Mouse (Mus musculus) megakaryocyte, embryonic 14.5 days (primary cell): ENCODE results near the gene Prss36. TPM values are rescaled to one million over a fixed set of nuclear protein-coding genes. Genes with fewer than 3 reads are reported as not detected.
A peak's percentile ranks its signal among the peaks of the same experiment; 100 is the strongest.

Experiments used
- H3K27me3 ChIP-seq: replicated peaks from 2 replicates; pipeline ENCODE3; 2012; ENCODE audit warnings: inconsistent platforms
- H3K36me3 ChIP-seq: replicated peaks from 2 replicates; pipeline ENCODE3; 2012; ENCODE audit warnings: low read length, inconsistent platforms, mixed read lengths
- H3K4me1 ChIP-seq: 2 replicates; pipeline ENCODE4 v1.6.1; 2012; ENCODE audit warnings: inconsistent platforms
- H3K4me3 ChIP-seq: replicated peaks from 2 replicates; pipeline ENCODE3; 2012; ENCODE audit warnings: moderate library complexity, mild to moderate bottlenecking, inconsistent platforms
- H3K9me3 ChIP-seq: 2 replicates; pipeline ENCODE4 v1.6.1; 2012; ENCODE audit warnings: inconsistent platforms
- FLI1 ChIP-seq: IDR thresholded peaks from 2 replicates; pipeline ENCODE4 v1.6.1; 2012; ENCODE audit warnings: low read length, inconsistent platforms, mixed read lengths
- GATA1 ChIP-seq: IDR thresholded peaks from 3 replicates; pipeline ENCODE4 v1.6.1; 2012; ENCODE audit warnings: mixed read lengths, low read length, inconsistent platforms, borderline replicate concordance
- polyA plus RNA-seq: library from polyadenylated mRNA; stranded (reverse); fragments of >175 nt; gene quantifications from 2 replicates; pipeline ENCODE4 v1.2.3, GENCODE M21; 2012; ENCODE audit warnings: low replicate concordance; ENCODE audit not compliant: insufficient read depth

Prss36 gene
- polyA plus RNA-seq, 1 experiment = 10.0 TPM

- Histone ChIP-seq H3K27me3 (peaks cover 8% of the 10 kb centered on the region), H3K4me3 (no peak overlapping the region), H3K36me3 (peaks cover 64% of the 10 kb centered on the region), H3K9me3 (no peaks in the 10 kb centered on the region), H3K4me1 (peaks cover 45% of the 10 kb centered on the region)
- no peak for TF ChIP-seq FLI1
- no peak for TF ChIP-seq GATA1
Measured at GRCm38 (mm10) chr7:127926066-127926465, 20.5 kb downstream of the Prss36 start.

- H3K27me3 ChIP-seq = peaks cover 8% of the 10 kb centered on the region
- H3K4me1 ChIP-seq = peaks cover 45% of the 10 kb centered on the region
- H3K36me3 ChIP-seq = peaks cover 72% of the 10 kb centered on the region
- TF ChIP-seq GATA1 (no peak), FLI1 (no peak)
- H3K4me3 ChIP-seq = no peak overlapping the region
- no peaks in the 10 kb centered on the region for H3K9me3 ChIP-seq
Measured at GRCm38 (mm10) chr7:127925252-127925651, 21.3 kb downstream of the Prss36 start.

- TF ChIP-seq FLI1 (no peak), GATA1 (no peak)
- Histone ChIP-seq H3K4me1 (peaks cover 33% of the 10 kb centered on the region), H3K9me3 (no peaks in the 10 kb centered on the region), H3K4me3 (no peak overlapping the region), H3K27me3 (no peaks in the 10 kb centered on the region), H3K36me3 (peaks cover 82% of the 10 kb centered on the region)
Measured at GRCm38 (mm10) chr7:127923714-127924113, 22.8 kb downstream of the Prss36 start.

GRCm38 (mm10) chr7:127922451-127923275, 23.9 kb downstream of the Prss36 start:
- H3K9me3 ChIP-seq = no peaks in the 10 kb centered on the region
- TF ChIP-seq GATA1 (no peak), FLI1 (no peak)
- H3K36me3 ChIP-seq = peaks cover 89% of the 10 kb centered on the region
- H3K27me3 ChIP-seq = no peaks in the 10 kb centered on the region
- H3K4me1 ChIP-seq = peaks cover 26% of the 10 kb centered on the region
- no peak overlapping the region for H3K4me3 ChIP-seq

- Histone ChIP-seq H3K27me3 (no peaks in the 10 kb centered on the region), H3K4me3 (no peak overlapping the region), H3K9me3 (no peaks in the 10 kb centered on the region), H3K4me1 (peaks cover 21% of the 10 kb centered on the region), H3K36me3 (peaks cover 88% of the 10 kb centered on the region)
- TF ChIP-seq GATA1 = no peak
- TF ChIP-seq FLI1 = no peak
Measured at GRCm38 (mm10) chr7:127921516-127921915, 25.0 kb downstream of the Prss36 start.

- Histone ChIP-seq H3K27me3 (no peaks in the 10 kb centered on the region), H3K4me3 (no peak overlapping the region), H3K4me1 (peaks cover 29% of the 10 kb centered on the region), H3K36me3 (peaks cover 86% of the 10 kb centered on the region), H3K9me3 (no peaks in the 10 kb centered on the region)
- TF ChIP-seq GATA1 (no peak), FLI1 (no peak)
Measured at GRCm38 (mm10) chr7:127919290-127919689, 27.2 kb downstream of the Prss36 start.

GRCm38 (mm10) chr7:127918203-127918602, 28.3 kb downstream of the Prss36 start:
- Histone ChIP-seq H3K9me3 (no peaks in the 10 kb centered on the region), H3K36me3 (peaks cover 75% of the 10 kb centered on the region), H3K4me1 (peaks cover 33% of the 10 kb centered on the region), H3K27me3 (no peaks in the 10 kb centered on the region), H3K4me3 (no peak overlapping the region)
- no peak for TF ChIP-seq FLI1
- no peak for TF ChIP-seq GATA1

GRCm38 (mm10) chr7:127915293-127915692, 31.2 kb downstream of the Prss36 start:
- peaks cover 25% of the 10 kb centered on the region for H3K4me1 ChIP-seq
- TF ChIP-seq FLI1 (no peak), GATA1 (no peak)
- H3K9me3 ChIP-seq = no peaks in the 10 kb centered on the region
- no peaks in the 10 kb centered on the region for H3K27me3 ChIP-seq
- no peak overlapping the region for H3K4me3 ChIP-seq
- peaks cover 52% of the 10 kb centered on the region for H3K36me3 ChIP-seq

- H3K27me3 ChIP-seq = no peaks in the 10 kb centered on the region
- peaks cover 56% of the 10 kb centered on the region for H3K36me3 ChIP-seq
- H3K4me1 ChIP-seq = peaks cover 22% of the 10 kb centered on the region
- peak overlapping the region; percentile 96 for H3K4me3 ChIP-seq
- no peak for TF ChIP-seq GATA1
- TF ChIP-seq FLI1 = no peak
- no peaks in the 10 kb centered on the region for H3K9me3 ChIP-seq
Measured at GRCm38 (mm10) chr7:127912938-127913337, 33.6 kb downstream of the Prss36 start.

GRCm38 (mm10) chr7:127912190-127912871, 34.2 kb downstream of the Prss36 start, which contains the start of gene Kat8:
Kat8 (plus strand) TSS chr7:127912516.
- H3K27me3 ChIP-seq = no peaks in the 10 kb centered on the region
- H3K4me3 ChIP-seq = peak within 1 kb of the TSS; percentile 96
- peaks cover 22% of the 10 kb centered on the region for H3K4me1 ChIP-seq
- H3K9me3 ChIP-seq = no peaks in the 10 kb centered on the region
- TF ChIP-seq FLI1 = no peak
- no peak for TF ChIP-seq GATA1
- peaks cover 56% of the 10 kb centered on the region for H3K36me3 ChIP-seq
